9 mouse cellular contexts compared by ENCODE assay signal in the genomic region with DNA sequence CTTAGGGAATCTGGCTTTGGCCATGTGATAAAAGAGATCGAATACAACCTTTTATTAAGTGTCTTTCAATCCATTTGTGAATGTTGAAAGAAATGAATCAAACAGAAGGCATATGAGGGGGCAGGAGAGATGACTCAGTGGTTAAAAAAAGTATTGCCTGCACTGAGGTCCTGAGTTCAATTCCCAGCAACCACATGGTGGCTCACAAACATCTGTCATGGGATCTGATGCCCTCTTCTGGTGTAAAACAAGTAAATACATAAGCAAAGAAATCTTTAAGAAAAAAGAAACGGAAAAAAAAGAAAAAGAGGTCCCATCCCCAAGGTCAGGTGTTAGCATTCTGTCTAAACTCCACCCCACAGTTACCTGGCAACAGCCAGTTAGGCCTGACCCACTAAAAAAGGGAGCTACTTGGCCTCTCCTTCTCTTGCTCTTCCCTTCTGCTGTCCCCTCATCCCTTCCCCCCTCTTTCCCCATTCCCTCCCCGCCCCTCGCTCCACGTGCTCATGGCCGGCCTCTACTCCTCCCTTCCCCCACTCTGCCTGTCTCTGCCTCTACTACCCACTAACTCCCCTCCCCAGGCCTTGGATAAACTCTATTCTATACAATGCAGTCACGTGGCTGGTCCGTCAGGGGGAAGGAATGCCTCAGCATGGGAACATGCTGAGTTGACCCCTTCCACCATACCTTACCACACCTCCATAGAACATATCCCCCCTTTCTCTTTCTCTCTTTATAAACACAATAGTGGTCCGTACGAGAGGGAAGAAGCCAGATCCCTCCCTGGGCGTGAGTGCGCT. TPM values are rescaled to one million over a fixed set of nuclear protein-coding genes. Genes with fewer than 3 reads are reported as not detected.
DNase-seq lines count a peak whose midpoint lies in the region; ATAC-seq and TF ChIP-seq lines count a peak whose summit lies in the region.
"Had no signal": no experiment of that assay in that cellular context is flagged by ENCODE, and none has a peak within 500 bp of the region (broad histone marks: within the 10 kb centered on the region; RNA-seq: fewer than 3 reads in every experiment).

No protein-coding gene starts in this region.

- peak overlapping the region; percentile 64; the same call in 1 of the 2 replicates for H3K4me2 ChIP-seq in CH12.LX (ENCODE audit: insufficient read depth, low read depth, poor library complexity, severe bottlenecking)
- H3K4me2 ChIP-seq in limb, embryonic 12.5 days: no peak overlapping the region

- intact Hi-C loops in left cerebral cortex, postnatal 25 days (cut with DNase I): no loop called here

- H3K27me3 ChIP-seq in kidney, adult 2 months (replicated peaks; ENCODE audit: control insufficient read depth, insufficient read depth, low read length): no peaks in the 10 kb centered on the region
- H3K27me3 ChIP-seq in CH12.LX (replicated peaks): no peaks in the 10 kb centered on the region
- H3K27me3 ChIP-seq in limb, embryonic 12.5 days: no peaks in the 10 kb centered on the region

- no peak for TF ChIP-seq EP300 in CH12.LX (IDR thresholded peaks at IDR 0.05; ENCODE audit: low read length)

- H3K4me3 ChIP-seq in kidney, adult 2 months (ENCODE audit: insufficient read depth, low read depth, low read length): no peak overlapping the region
- no peak overlapping the region for H3K4me3 ChIP-seq in CH12.LX (replicated peaks in 1 of 3; ENCODE audit: low read depth in 2 of 3, low read length in 2 of 3, poor library complexity in 1 of 3)
- no peak overlapping the region for H3K4me3 ChIP-seq in bone marrow macrophage, adult 2 months (ENCODE audit: insufficient read depth, low read length)
- no peak overlapping the region for H3K4me3 ChIP-seq in limb, embryonic 12.5 days (replicated peaks)

- no peak overlapping the region for H3K9ac ChIP-seq in CH12.LX (ENCODE audit: insufficient read depth, low read depth)
- H3K9ac ChIP-seq in limb, embryonic 12.5 days (replicated peaks): no peak overlapping the region

- dilution Hi-C loops in CH12.LX (cut with MboI; ENCODE audit: extremely low pct_ligation_motif_present, extremely low pct_unique_long_range_greater_than_20kb, low sequenced_read_pairs): no loop called here

- in situ Hi-C loops in CH12.LX (cut with MboI; ENCODE audit: low pct_ligation_motif_present, low pct_unique_long_range_greater_than_20kb, low sequenced_read_pairs): no loop called here

- no peak for TF ChIP-seq CTCF in kidney, adult 2 months (conservative IDR thresholded peaks at IDR 0.05; ENCODE audit: insufficient read depth, insufficient read length, low read depth, low read length)
- peak in 1 of 2 experiments; percentile 56; a peak in 2 of 4 replicates for TF ChIP-seq CTCF in CH12.LX (conservative IDR thresholded peaks at IDR 0.05 in 1 of 2, IDR thresholded peaks at IDR 0.05 in 1 of 2; ENCODE audit: low read depth in 2 of 2, low read length in 2 of 2)
- no peak for TF ChIP-seq CTCF in bone marrow macrophage, adult 2 months (IDR thresholded peaks at IDR 0.05; ENCODE audit: low read depth, low read length)

- H3K27ac ChIP-seq in kidney, adult 2 months (ENCODE audit: insufficient read depth, low read depth, low read length): peak overlapping the region; percentile 96
- peak overlapping the region; percentile 100 for H3K27ac ChIP-seq in CH12.LX (ENCODE audit: insufficient read depth, low read depth)
- H3K27ac ChIP-seq in bone marrow macrophage, adult 2 months (ENCODE audit: insufficient read depth, low read depth, low read length): peak overlapping the region; percentile 96
- H3K27ac ChIP-seq in limb, embryonic 12.5 days: peak overlapping the region; percentile 53

- TF ChIP-seq RAD21 in CH12.LX (IDR thresholded peaks at IDR 0.05; ENCODE audit: low read depth, low read length): peak; percentile 26

- no peak for DNase-seq in kidney, adult 2 months
- DNase-seq in kidney, postnatal 4 days: no peak
- DNase-seq in CH12.LX (ENCODE audit: extremely low read depth): no peak
- no peak for DNase-seq in urinary bladder, postnatal 14 days (ENCODE audit: low spot score)
- DNase-seq in left cerebral cortex, postnatal 25 days (ENCODE audit: low spot score in 2 of 2): no peak

- peaks cover 86% of the 10 kb centered on the region for H3K4me1 ChIP-seq in kidney, adult 2 months (ENCODE audit: control insufficient read depth, insufficient read depth, low read length)
- peaks cover 43 to 81% of the 10 kb centered on the region in 2 experiments for H3K4me1 ChIP-seq in CH12.LX (ENCODE audit: control insufficient read depth in 1 of 2, insufficient read depth in 2 of 2)
- peaks cover 82% of the 10 kb centered on the region for H3K4me1 ChIP-seq in bone marrow macrophage, adult 2 months (ENCODE audit: control insufficient read depth, insufficient read depth, low read length)
- peaks cover 61% of the 10 kb centered on the region for H3K4me1 ChIP-seq in limb, embryonic 12.5 days (replicated peaks)

- no peaks in the 10 kb centered on the region for H3K9me3 ChIP-seq in CH12.LX (replicated peaks; ENCODE audit: low read length)
- H3K9me3 ChIP-seq in limb, embryonic 12.5 days: no peaks in the 10 kb centered on the region

- no peak for ATAC-seq in limb, embryonic 12.5 days (ENCODE audit: insufficient number of reproducible peaks, insufficient read depth, low FRiP score, low TSS enrichment, low read depth)
- no peak for ATAC-seq in activated CD4-positive, CD25-positive, alpha-beta regulatory T cell, adult 4 months

- H3K79me2 ChIP-seq in CH12.LX (replicated peaks; ENCODE audit: control insufficient read depth, extremely low read depth, insufficient read depth, poor library complexity, severe bottlenecking): peaks cover 8% of the 10 kb centered on the region

- no peak for TF ChIP-seq POLR2A in kidney, adult 2 months (IDR thresholded peaks at IDR 0.05; ENCODE audit: low read depth, low read length)
- no peak for TF ChIP-seq POLR2A in CH12.LX (IDR thresholded peaks at IDR 0.05; ENCODE audit: low read depth, low read length)
- TF ChIP-seq POLR2A in bone marrow macrophage, adult 2 months (IDR thresholded peaks at IDR 0.05; ENCODE audit: borderline replicate concordance, low read depth, low read length): no peak

- 59% methylated on average over 12 of the region's 12 CpGs for WGBS in kidney, adult 2 months
- WGBS in limb, embryonic 12.5 days: 37% methylated on average over 12 of the region's 12 CpGs

- H3K36me3 ChIP-seq in kidney, adult 2 months (ENCODE audit: control insufficient read depth, insufficient read depth, low read length): no peaks in the 10 kb centered on the region
- peaks cover 0 to 5% of the 10 kb centered on the region in 2 experiments for H3K36me3 ChIP-seq in CH12.LX (replicated peaks in 1 of 2; ENCODE audit: control insufficient read depth in 1 of 2, insufficient read depth in 1 of 2, low read length in 1 of 2)
- H3K36me3 ChIP-seq in limb, embryonic 12.5 days: no peaks in the 10 kb centered on the region

TF ChIP-seq in CH12.LX, 34 proteins besides CTCF, POLR2A, EP300 and RAD21:
- peak; percentile 72; the same call in 1 of the 2 replicates for TF ChIP-seq MYC (IDR thresholded peaks at IDR 0.05; ENCODE audit: low read depth, low read length)
- no peak for TF ChIP-seq SIN3A (IDR thresholded peaks at IDR 0.05; ENCODE audit: low read length)
- 0 out of 2 replicates have a peak, but pooled peaks have one; percentile 37 for TF ChIP-seq MXI1 (IDR thresholded peaks at IDR 0.05; ENCODE audit: low read depth, low read length)
- peak; percentile 39 for TF ChIP-seq SMC3 (IDR thresholded peaks at IDR 0.05; ENCODE audit: low read depth, low read length)
- peak; percentile 73 for TF ChIP-seq ZNF384 (IDR thresholded peaks at IDR 0.05; ENCODE audit: low read depth, low read length)

RNA-seq across cellular contexts. Expression of a gene that starts 3.5 kb away (rescaled TPM):
- not detected in 2 replicates for polyA plus RNA-seq in kidney, adult 2 months (2012; rRNA removed)
- total RNA-seq in CH12.LX (2012; rRNA removed) (not detected in 2 replicates), CH12.LX (2014; rRNA removed) (not detected in 2 replicates)
- not detected in 2 replicates for polyA plus RNA-seq in CH12.LX (2012; ENCODE audit: insufficient read length, low read depth)
- polyA plus RNA-seq in bone marrow macrophage, adult 2 months (2012; ENCODE audit: insufficient read depth, insufficient read length, missing spikeins): not detected in 2 replicates
- polyA plus RNA-seq in limb, embryonic 12.5 days (2016; fragmentation: Nextera tagmentation; extraction: Ambion mirVana): not detected in 2 replicates
- under 1 TPM in 1 of 2 experiments, not detected in 1; 0.56 TPM for polyA plus RNA-seq in activated CD4-positive, CD25-positive, alpha-beta regulatory T cell, adult 4 months (2017; shearing (Covaris generic))
- not detected for total RNA-seq in left cerebral cortex, postnatal 25 days (2021)
- total RNA-seq: common myeloid progenitor, adult 5-6 weeks had no signal

RNA-seq across cellular contexts. Expression of a gene that starts 25.6 kb away (rescaled TPM):
- polyA plus RNA-seq in kidney, adult 2 months (2012; rRNA removed): 30.6 and 31.2 TPM in 2 replicates
- total RNA-seq in CH12.LX (2012; rRNA removed) (5.7 and 9.7 TPM in 2 replicates), CH12.LX (2014; rRNA removed) (1.2 and 1.7 TPM in 2 replicates)
- 3.7 TPM in 2 replicates for polyA plus RNA-seq in CH12.LX (2012; ENCODE audit: insufficient read length, low read depth)
- 73.0 and 75.3 TPM in 2 replicates for polyA plus RNA-seq in bone marrow macrophage, adult 2 months (2012; ENCODE audit: insufficient read depth, insufficient read length, missing spikeins)
- 16.9 and 17.0 TPM in 2 replicates for polyA plus RNA-seq in limb, embryonic 12.5 days (2016; fragmentation: Nextera tagmentation; extraction: Ambion mirVana)
- polyA plus RNA-seq in activated CD4-positive, CD25-positive, alpha-beta regulatory T cell, adult 4 months (2017; shearing (Covaris generic)): 100 to 1,000 TPM; 153 to 178 TPM
- total RNA-seq in left cerebral cortex, postnatal 25 days (2021): 100 to 1,000 TPM; 161 to 167 TPM
